Mouse (Mus musculus): ENCODE measurements around the gene Ess2. TPM values are rescaled to one million over a fixed set of nuclear protein-coding genes. Genes with fewer than 3 reads are reported as not detected.

The Ess2 gene
- total and polyA plus RNA-seq, 2 experiments: 3.4 to 8.7 TPM

GRCm38 (mm10) chr16:17920586-17920985 is 9.4 kb upstream of the Ess2 start:
- TF ChIP-seq CTCF (IDR thresholded peaks at IDR 0.05; ENCODE audit: low read depth, low read length) (no peak), POLR2A (IDR thresholded peaks at IDR 0.05; ENCODE audit: extremely low read depth, insufficient read depth, low read length) (no peak)
- DNase-seq (ENCODE audit: extremely low read depth, low read depth, low spot score): no peak
- Histone ChIP-seq H3K4me1 (ENCODE audit: control insufficient read depth, insufficient read depth, low read length) (peaks cover 12% of the 10 kb centered on the region), H3K27ac (replicated peaks; ENCODE audit: insufficient read depth, low read depth, low read length) (no peak overlapping the region), H3K27me3 (ENCODE audit: control insufficient read depth, insufficient read depth, low read length) (no peaks in the 10 kb centered on the region), H3K36me3 (ENCODE audit: control insufficient read depth, insufficient read depth, low read length) (peaks cover 2% of the 10 kb centered on the region; the same call in 1 of the 2 replicates), H3K9ac (ENCODE audit: low read depth, low read length) (no peak overlapping the region), H3K4me3 (ENCODE audit: insufficient read depth, low read depth, low read length) (no peak overlapping the region), H3K79me2 (ENCODE audit: control insufficient read depth, insufficient read depth, low read length) (no peaks in the 10 kb centered on the region)
- WGBS: 41% methylated on average over 20 of the region's 20 CpGs

DNA sequence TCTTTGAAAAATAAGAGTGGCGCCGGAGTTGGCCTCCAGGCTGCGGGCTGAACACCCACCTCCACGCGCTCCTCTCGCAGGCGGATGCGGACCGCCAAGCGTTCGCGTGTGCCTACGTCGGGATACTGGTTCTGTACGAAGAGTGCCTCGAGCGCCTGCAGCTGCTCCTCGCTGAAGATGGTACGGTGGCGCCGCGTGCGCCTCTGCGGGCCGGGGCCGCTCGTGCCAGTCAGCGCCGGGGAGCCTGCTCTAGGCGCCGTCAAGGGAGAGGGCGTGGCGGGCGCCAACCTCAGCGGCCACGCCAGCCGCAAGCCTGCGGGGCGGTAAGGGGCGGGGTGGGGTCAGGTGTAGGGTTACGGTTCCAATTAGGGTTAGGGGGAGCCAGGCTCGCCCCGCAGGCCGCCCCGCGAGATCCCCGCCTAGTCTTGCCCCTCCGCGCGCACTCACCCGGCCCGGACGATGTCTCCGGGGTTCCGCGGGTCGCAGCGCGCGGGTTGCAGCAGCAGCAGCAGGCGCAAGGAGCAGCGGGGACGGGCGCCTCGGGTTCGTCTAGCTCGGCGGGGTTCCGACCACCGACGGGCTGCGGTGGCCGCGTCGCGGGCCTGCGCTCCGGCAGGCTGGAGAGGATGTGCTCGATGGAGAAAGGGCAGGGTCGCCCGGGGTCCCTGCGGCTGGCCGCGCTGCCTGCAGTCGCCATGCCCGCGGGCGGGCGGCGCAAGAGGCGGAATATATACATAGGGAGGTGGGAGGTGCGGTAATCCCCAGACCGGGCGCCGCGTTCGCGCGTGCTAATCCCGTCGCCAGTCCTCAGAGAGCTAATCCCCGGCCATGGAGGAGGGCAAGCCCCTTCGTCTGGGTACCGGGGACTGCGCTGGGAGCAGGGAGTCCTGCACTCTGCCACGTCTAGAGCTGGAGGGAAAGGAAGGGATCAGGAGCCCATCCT is 3.4 kb upstream of the Ess2 start, which contains the start of gene Gsc2:
TSS of gene Gsc2 (minus strand) at position 753 of the 943 bp plus-strand sequence.
- Histone ChIP-seq H3K9ac (ENCODE audit: low read depth, low read length) (no peak within 1 kb of the TSS), H3K4me1 (ENCODE audit: control insufficient read depth, insufficient read depth, low read length) (peaks cover 4% of the 10 kb centered on the region; the same call in 1 of the 2 replicates), H3K36me3 (ENCODE audit: control insufficient read depth, insufficient read depth, low read length) (no peaks in the 10 kb centered on the region), H3K27ac (replicated peaks; ENCODE audit: insufficient read depth, low read depth, low read length) (no peak within 1 kb of the TSS), H3K79me2 (ENCODE audit: control insufficient read depth, insufficient read depth, low read length) (peaks cover 4% of the 10 kb centered on the region; the same call in 1 of the 2 replicates), H3K4me3 (ENCODE audit: insufficient read depth, low read depth, low read length) (peak within 1 kb of the TSS; percentile 16; the same call in 1 of the 2 replicates), H3K27me3 (ENCODE audit: control insufficient read depth, insufficient read depth, low read length) (peaks cover 11% of the 10 kb centered on the region)
- WGBS: 3% methylated on average over 106 of the region's 106 CpGs
- no peak for DNase-seq (ENCODE audit: extremely low read depth, low read depth, low spot score)
- no peak for TF ChIP-seq CTCF (IDR thresholded peaks at IDR 0.05; ENCODE audit: low read depth, low read length)

DNA sequence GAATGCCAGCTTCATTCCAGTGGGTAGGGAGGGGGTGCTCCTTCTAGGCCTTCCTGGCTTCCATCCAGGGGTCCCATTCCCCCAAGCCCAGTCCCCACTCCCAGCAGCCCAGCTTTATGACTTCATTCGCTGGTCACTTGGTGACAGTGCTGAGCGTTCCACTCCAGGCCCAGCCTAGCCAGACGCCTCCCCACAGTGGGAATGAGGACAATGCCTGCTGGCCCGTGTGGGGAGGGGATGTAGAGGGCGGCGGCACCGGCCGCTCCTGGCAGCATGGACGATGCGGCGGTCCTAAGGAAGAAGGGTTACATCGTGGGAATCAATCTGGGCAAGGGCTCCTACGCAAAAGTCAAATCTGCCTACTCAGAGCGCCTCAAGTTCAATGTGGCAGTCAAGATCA is 12.7 kb downstream of the Ess2 start, which contains the start of the genes Dgcr2 and Tssk2:
TSS of gene Dgcr2 (minus strand) at position 101 of the 400 bp plus-strand sequence.
TSS of gene Tssk2 (plus strand) at position 176 of the 400 bp plus-strand sequence.
- no peak within 1 kb of the TSS for H3K9ac ChIP-seq (ENCODE audit: low read depth, low read length)
- TF ChIP-seq CTCF (IDR thresholded peaks at IDR 0.05; ENCODE audit: low read depth, low read length) (no peak), POLR2A (IDR thresholded peaks at IDR 0.05; ENCODE audit: extremely low read depth, insufficient read depth, low read length) (no peak)
- H3K36me3 ChIP-seq (ENCODE audit: control insufficient read depth, insufficient read depth, low read length): peaks cover 11% of the 10 kb centered on the region
- no peaks in the 10 kb centered on the region for H3K27me3 ChIP-seq (ENCODE audit: control insufficient read depth, insufficient read depth, low read length)
- no peaks in the 10 kb centered on the region for H3K79me2 ChIP-seq (ENCODE audit: control insufficient read depth, insufficient read depth, low read length)
- no peaks in the 10 kb centered on the region for H3K4me1 ChIP-seq (ENCODE audit: control insufficient read depth, insufficient read depth, low read length)
- DNase-seq (ENCODE audit: extremely low read depth, low read depth, low spot score): no peak
- no peak within 1 kb of the TSS for H3K27ac ChIP-seq (replicated peaks; ENCODE audit: insufficient read depth, low read depth, low read length)
- WGBS: 94% methylated on average over 14 of the region's 14 CpGs
- no peak within 1 kb of the TSS for H3K4me3 ChIP-seq (ENCODE audit: insufficient read depth, low read depth, low read length)

- H3K4me1 ChIP-seq (ENCODE audit: control insufficient read depth, insufficient read depth, low read length): peaks cover 5% of the 10 kb centered on the region
- TF ChIP-seq CTCF (IDR thresholded peaks at IDR 0.05; ENCODE audit: low read depth, low read length) (no peak), POLR2A (IDR thresholded peaks at IDR 0.05; ENCODE audit: extremely low read depth, insufficient read depth, low read length) (no peak)
- no peaks in the 10 kb centered on the region for H3K27me3 ChIP-seq (ENCODE audit: control insufficient read depth, insufficient read depth, low read length)
- no peak overlapping the region for H3K4me3 ChIP-seq (ENCODE audit: insufficient read depth, low read depth, low read length)
- peaks cover 4% of the 10 kb centered on the region; the same call in 1 of the 2 replicates for H3K79me2 ChIP-seq (ENCODE audit: control insufficient read depth, insufficient read depth, low read length)
- no peak for DNase-seq (ENCODE audit: extremely low read depth, low read depth, low spot score)
- no peak overlapping the region for H3K27ac ChIP-seq (replicated peaks; ENCODE audit: insufficient read depth, low read depth, low read length)
- H3K36me3 ChIP-seq (ENCODE audit: control insufficient read depth, insufficient read depth, low read length): peaks cover under 1% of the 10 kb centered on the region
- no peak overlapping the region for H3K9ac ChIP-seq (ENCODE audit: low read depth, low read length)
Observed at GRCm38 (mm10) chr16:17896091-17896490, 15.1 kb downstream of the Ess2 start.

GRCm38 (mm10) chr16:17893923-17894322 is 17.2 kb downstream of the Ess2 start, which contains the start of gene Tssk1:
Tssk1 (plus strand) TSS chr16:17894223.
- peaks cover 19% of the 10 kb centered on the region; the same call in 1 of the 2 replicates for H3K79me2 ChIP-seq (ENCODE audit: control insufficient read depth, insufficient read depth, low read length)
- H3K4me1 ChIP-seq (ENCODE audit: control insufficient read depth, insufficient read depth, low read length): peaks cover 13% of the 10 kb centered on the region
- H3K27me3 ChIP-seq (ENCODE audit: control insufficient read depth, insufficient read depth, low read length): no peaks in the 10 kb centered on the region
- no peak within 1 kb of the TSS for H3K9ac ChIP-seq (ENCODE audit: low read depth, low read length)
- H3K36me3 ChIP-seq (ENCODE audit: control insufficient read depth, insufficient read depth, low read length): no peaks in the 10 kb centered on the region
- H3K27ac ChIP-seq (replicated peaks; ENCODE audit: insufficient read depth, low read depth, low read length): no peak within 1 kb of the TSS
- TF ChIP-seq POLR2A (IDR thresholded peaks at IDR 0.05; ENCODE audit: extremely low read depth, insufficient read depth, low read length) (no peak), CTCF (IDR thresholded peaks at IDR 0.05; ENCODE audit: low read depth, low read length) (no peak)
- DNase-seq (ENCODE audit: extremely low read depth, low read depth, low spot score): no peak
- WGBS: 41% methylated on average over 2 of the region's 2 CpGs
- H3K4me3 ChIP-seq (ENCODE audit: insufficient read depth, low read depth, low read length): no peak within 1 kb of the TSS

Data from liver, adult 2 months (tissue).